Mouse (Mus musculus): ENCODE results near the gene Rab3a.

DNA sequence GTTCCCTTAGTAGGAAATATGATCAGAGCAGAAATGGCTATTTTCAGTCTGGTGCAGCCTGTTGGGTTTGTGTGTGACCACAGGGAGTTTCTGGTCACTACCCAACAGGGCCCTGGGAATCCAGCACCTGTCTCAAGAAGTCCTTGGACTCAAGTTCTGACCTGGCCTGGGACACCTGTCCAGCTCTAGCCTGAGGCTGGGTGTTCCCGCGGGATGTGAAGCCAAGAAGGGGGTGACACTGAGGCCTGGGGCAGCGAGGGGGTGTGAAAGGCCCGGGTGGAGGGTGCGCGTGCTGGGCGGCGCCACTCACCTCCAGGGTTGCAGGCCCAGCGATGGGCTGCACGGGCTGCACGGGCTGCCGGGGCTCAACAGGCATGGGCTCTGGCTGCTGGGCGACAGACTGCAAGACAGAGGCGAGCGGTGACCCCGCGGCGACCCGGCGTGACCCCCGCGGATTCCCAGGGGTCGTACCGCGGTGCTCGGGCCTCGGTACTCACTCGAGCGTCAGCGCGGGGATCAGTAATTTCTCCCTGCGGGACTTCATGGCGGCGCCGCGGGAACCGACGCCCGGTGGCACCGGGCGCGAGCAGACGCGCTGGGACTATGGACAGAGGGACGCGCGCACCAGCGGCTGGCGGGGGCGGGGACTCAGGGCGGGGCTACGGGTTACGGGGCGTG is 42.1 kb downstream of the Rab3a start:
- TF ChIP-seq CTCF (IDR thresholded peaks at IDR 0.05; ENCODE audit: extremely low read depth, insufficient read depth, low read length) = no peak
- TF ChIP-seq POLR2A (IDR thresholded peaks at IDR 0.05; ENCODE audit: extremely low read depth, insufficient read depth, low read length) = no peak
